Mouse (Mus musculus) neural tube, embryonic 11.5 days (tissue): ENCODE data around the gene Lrfn3. TPM values are rescaled to one million over a fixed set of nuclear protein-coding genes. Genes with fewer than 3 reads are reported as not detected.

ENCODE experiments used
- ATAC-seq: fragments of 200-750 bp; cut with Nextera tagmentation; 2 replicates; pipeline ENCODE4 v1.8.0; 2017; ENCODE audit warnings: moderate number of reproducible peaks, mild to moderate bottlenecking, moderate TSS enrichment, moderate library complexity; ENCODE audit not compliant: insufficient read depth, low FRiP score, low TSS enrichment
- DNase-seq: peaks from one replicate; pipeline ENCODE4 v3.0.0-alpha.2; 2015; ENCODE audit warnings: low spot score
- H3K27ac ChIP-seq: fragments of 300-500 bp; sonication (generic); 2 replicates; pipeline ENCODE4 v1.5.1; 2014; ENCODE audit warnings: low read depth, mild to moderate bottlenecking, low read length
- H3K27me3 ChIP-seq: fragments of 300-500 bp; sonication (generic); 2 replicates; pipeline ENCODE4 v1.6.1; 2014; ENCODE audit warnings: mild to moderate bottlenecking, low read length, mixed read lengths; ENCODE audit not compliant: control insufficient read depth, insufficient read depth
- H3K36me3 ChIP-seq: fragments of 300-500 bp; sonication (generic); 2 replicates; pipeline ENCODE4 v1.6.1; 2014; ENCODE audit warnings: mild to moderate bottlenecking, low read length, moderate library complexity, mixed read lengths; ENCODE audit not compliant: control insufficient read depth, insufficient read depth
- H3K4me1 ChIP-seq: fragments of 300-500 bp; sonication (generic); 2 replicates; pipeline ENCODE4 v1.6.1; 2014; ENCODE audit warnings: low read length, mixed read lengths; ENCODE audit not compliant: control insufficient read depth, insufficient read depth
- H3K4me2 ChIP-seq: fragments of 300-500 bp; sonication (generic); 2 replicates; pipeline ENCODE4 v1.6.1; 2014; ENCODE audit warnings: low read depth, mild to moderate bottlenecking, moderate library complexity
- H3K4me3 ChIP-seq: fragments of 300-500 bp; sonication (generic); 2 replicates; pipeline ENCODE4 v1.5.1; 2014; ENCODE audit warnings: low read depth, low read length
- H3K9ac ChIP-seq: fragments of 300-500 bp; sonication (generic); 2 replicates; pipeline ENCODE4 v1.6.1; 2014; ENCODE audit warnings: mild to moderate bottlenecking, low read length
- H3K9me3 ChIP-seq: fragments of 300-500 bp; sonication (generic); 2 replicates; pipeline ENCODE4 v1.6.1; 2016; ENCODE audit warnings: low read length; ENCODE audit not compliant: control insufficient read depth
- WGBS: fragments of 180-500 bp; shearing (Covaris S2); extraction: QIAGEN DNeasy Blood & Tissue Kit; methylation state at CpG from one replicate; pipeline ENCODE4 v1.1.7; 2014; 5-methylcytosine and 5-hydroxymethylcytosine counted together
- polyA plus RNA-seq: library from polyadenylated mRNA; unstranded; fragments of >200 nt; fragmentation: Nextera tagmentation; extraction: Ambion mirVana; gene quantifications from 2 replicates; pipeline ENCODE4 v1.2.1, GENCODE M21; 2014

Lrfn3 gene
- polyA plus RNA-seq, 1 experiment from 2014 or later: 6.3 TPM

DNA sequence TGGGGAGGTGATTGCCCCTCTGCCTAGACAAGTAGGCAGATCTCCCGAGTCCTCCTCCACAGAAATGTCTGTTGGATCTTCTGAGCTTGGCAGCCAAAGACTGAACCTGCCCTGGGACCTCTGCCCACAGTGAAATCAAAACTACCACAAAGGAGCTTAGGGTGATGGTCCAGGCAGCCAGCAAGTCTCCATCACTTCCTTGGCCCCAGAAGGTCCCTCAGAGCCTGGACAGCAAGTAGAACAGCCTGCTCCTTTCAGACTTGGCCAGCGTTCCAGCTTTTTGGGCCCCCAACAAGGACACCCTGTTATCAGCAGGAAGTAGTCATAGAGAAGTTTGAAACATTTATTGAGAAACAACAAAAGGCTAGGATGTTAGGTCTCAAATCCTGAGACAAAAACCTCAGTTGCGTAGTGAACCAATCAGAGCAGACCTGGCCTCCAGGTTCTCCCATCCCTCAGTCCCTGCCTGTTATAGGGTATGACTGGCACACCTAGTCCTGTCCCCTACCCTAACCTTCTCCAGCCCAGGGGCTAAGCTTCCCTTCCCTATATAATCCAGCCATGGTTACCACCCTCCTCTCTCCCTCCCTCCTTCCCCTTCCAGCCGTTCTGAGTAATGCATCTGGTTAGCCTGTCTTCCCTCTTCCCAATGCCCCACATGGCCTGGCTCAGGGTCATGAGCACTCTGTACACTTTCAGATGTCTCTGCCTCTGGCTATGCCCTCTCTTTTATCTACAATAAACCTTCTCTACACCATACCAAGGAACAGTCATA lies 30.4 kb upstream of the Lrfn3 start:
- H3K9ac ChIP-seq: no peak overlapping the region
- H3K27ac ChIP-seq: no peak overlapping the region
- no peaks in the 10 kb centered on the region for H3K27me3 ChIP-seq
- H3K4me1 ChIP-seq: no peaks in the 10 kb centered on the region
- no peaks in the 10 kb centered on the region; the same call in 1 of the 2 replicates for H3K9me3 ChIP-seq
- H3K4me3 ChIP-seq: no peak overlapping the region
- DNase-seq: no peak
- ATAC-seq: no peak
- H3K4me2 ChIP-seq: no peak overlapping the region
- no peaks in the 10 kb centered on the region for H3K36me3 ChIP-seq
- 76% methylated on average over 4 of the region's 4 CpGs for WGBS

DNA sequence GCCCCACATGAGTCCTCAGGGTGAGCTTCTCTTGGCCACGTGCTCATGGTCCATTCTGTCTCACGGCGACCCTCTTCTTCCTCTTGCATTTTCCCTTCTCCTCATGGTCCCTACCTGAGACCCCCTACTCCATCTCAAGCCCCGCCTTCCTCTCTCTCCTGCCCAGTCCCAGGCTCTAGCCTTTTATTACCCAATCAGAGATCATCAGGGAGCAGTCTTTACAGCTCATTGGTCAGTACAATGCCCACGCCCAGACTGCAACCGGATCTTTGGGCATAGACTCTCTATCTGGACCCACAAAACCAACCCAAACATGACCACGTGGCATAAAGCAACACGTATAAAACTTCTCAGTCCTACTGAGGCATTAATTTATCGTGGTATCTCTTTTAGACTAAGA lies 21.5 kb upstream of the Lrfn3 start:
- H3K4me1 ChIP-seq: no peaks in the 10 kb centered on the region
- WGBS: 86% methylated on average over 9 of the region's 9 CpGs

DNA sequence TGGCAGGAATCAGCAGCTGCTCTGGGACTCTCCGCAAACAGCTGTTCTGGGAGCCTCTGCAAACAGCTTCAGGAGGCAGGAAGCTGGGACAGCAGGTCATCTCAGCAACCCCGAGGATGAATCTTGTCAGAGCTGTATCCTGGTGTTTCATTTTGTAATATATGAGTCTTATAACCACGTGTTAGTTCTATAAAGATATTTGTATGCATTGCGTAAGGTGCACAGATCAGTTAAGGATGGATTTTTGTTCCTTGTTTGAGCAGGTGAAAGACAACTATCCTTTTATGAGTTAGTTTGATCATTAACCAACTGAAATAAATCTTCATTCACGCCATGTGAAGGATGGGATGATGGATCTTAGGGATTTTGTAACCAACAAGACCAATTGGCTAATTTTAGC lies 17.5 kb upstream of the Lrfn3 start:
- DNase-seq: no peak
- Histone ChIP-seq H3K9ac (no peak overlapping the region), H3K27me3 (no peaks in the 10 kb centered on the region), H3K4me1 (no peaks in the 10 kb centered on the region), H3K4me2 (no peak overlapping the region), H3K4me3 (no peak overlapping the region), H3K36me3 (no peaks in the 10 kb centered on the region), H3K9me3 (no peaks in the 10 kb centered on the region), H3K27ac (no peak overlapping the region)
- no peak for ATAC-seq
- WGBS: 65% methylated on average over 5 of the region's 5 CpGs

More for the DNA sequence above, 21.5 kb upstream of the Lrfn3 start:
- Histone ChIP-seq H3K27ac (no peak overlapping the region), H3K9me3 (no peaks in the 10 kb centered on the region), H3K4me3 (no peak overlapping the region), H3K36me3 (no peaks in the 10 kb centered on the region), H3K27me3 (no peaks in the 10 kb centered on the region), H3K9ac (no peak overlapping the region), H3K4me2 (no peak overlapping the region)
- no peak for DNase-seq
- ATAC-seq: no peak

DNA sequence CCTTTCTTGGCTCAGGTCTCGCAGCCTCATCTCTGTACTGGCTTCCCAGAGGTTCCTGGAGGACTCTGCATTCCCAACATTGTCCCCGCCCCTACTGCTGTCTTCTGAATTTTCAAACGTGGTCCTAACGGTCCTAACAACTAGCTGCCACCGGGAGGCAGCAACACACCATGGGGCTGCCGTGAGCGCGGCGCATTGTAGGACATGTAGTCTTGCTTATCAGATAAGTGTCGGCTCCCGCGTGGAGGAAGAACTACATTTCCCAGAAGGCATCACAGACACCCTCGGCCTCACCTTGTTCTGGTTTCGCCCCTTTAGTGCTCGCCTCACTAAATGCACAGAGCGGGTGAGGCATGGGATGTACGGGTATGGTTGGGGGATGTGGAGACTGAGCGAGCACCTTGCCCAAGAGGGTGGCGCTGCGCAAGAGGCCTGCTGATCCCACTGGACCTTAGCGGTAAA lies 11.0 kb upstream of the Lrfn3 start:
- no peaks in the 10 kb centered on the region for H3K9me3 ChIP-seq
- H3K4me2 ChIP-seq: peak overlapping the region; percentile 55
- ATAC-seq: peak; percentile 97
- H3K4me1 ChIP-seq: no peaks in the 10 kb centered on the region
- no peak overlapping the region for H3K27ac ChIP-seq
- peak overlapping the region; percentile 32 for H3K4me3 ChIP-seq
- DNase-seq: peak; percentile 92
- no peaks in the 10 kb centered on the region for H3K36me3 ChIP-seq
- under 1% methylated on average over 21 of the region's 21 CpGs for WGBS
- H3K27me3 ChIP-seq: no peaks in the 10 kb centered on the region
- H3K9ac ChIP-seq: peak overlapping the region; percentile 57

GRCm38 (mm10) chr7:30367466-30367865 lies 4.9 kb upstream of the Lrfn3 start:
- Histone ChIP-seq H3K4me3 (no peak overlapping the region), H3K27ac (no peak overlapping the region), H3K27me3 (no peaks in the 10 kb centered on the region), H3K4me1 (no peaks in the 10 kb centered on the region), H3K9me3 (no peaks in the 10 kb centered on the region), H3K4me2 (no peak overlapping the region), H3K36me3 (no peaks in the 10 kb centered on the region), H3K9ac (no peak overlapping the region)
- no peak for ATAC-seq
- DNase-seq: no peak
- WGBS: 71% methylated on average over 2 of the region's 2 CpGs

DNA sequence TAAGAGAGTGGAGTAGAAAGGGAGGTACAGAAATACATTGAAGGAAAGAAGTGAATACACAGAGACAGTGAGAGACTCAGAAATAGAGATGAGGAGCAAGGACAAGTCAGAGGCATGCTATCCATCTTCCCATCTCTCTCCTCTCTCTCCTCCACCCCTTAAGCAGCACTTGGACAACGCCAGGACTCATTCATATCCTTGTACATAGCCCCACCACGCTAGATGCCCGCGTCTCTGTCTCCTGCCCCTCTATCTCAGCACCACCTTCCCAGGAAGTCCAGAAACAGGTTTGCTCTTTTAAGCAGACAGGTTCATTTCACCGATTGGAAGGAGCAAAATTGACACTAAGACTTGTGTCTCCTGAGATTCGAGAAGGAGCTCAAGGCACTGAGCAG lies 769 bp upstream of the Lrfn3 start:
- Histone ChIP-seq H3K27me3 (no peaks in the 10 kb centered on the region), H3K4me1 (peaks cover 15% of the 10 kb centered on the region; the same call in 1 of the 2 replicates), H3K9me3 (no peaks in the 10 kb centered on the region), H3K4me3 (peak overlapping the region; percentile 81), H3K27ac (no peak overlapping the region), H3K4me2 (peak overlapping the region; percentile 79), H3K36me3 (no peaks in the 10 kb centered on the region; the same call in 1 of the 2 replicates), H3K9ac (peak overlapping the region; percentile 93; the same call in 1 of the 2 replicates)
- ATAC-seq (no peak), DNase-seq (no peak)
- WGBS: 63% methylated on average over 6 of the region's 6 CpGs

- no peak for DNase-seq
- WGBS: 92% methylated on average over 17 of the region's 17 CpGs
- peaks cover 15% of the 10 kb centered on the region; the same call in 1 of the 2 replicates for H3K4me1 ChIP-seq
- no peak overlapping the region for H3K27ac ChIP-seq
- H3K27me3 ChIP-seq: no peaks in the 10 kb centered on the region
- no peak overlapping the region; the same call in 1 of the 2 replicates for H3K4me2 ChIP-seq
- H3K36me3 ChIP-seq: peaks cover 3% of the 10 kb centered on the region; the same call in 1 of the 2 replicates
- no peak overlapping the region for H3K9ac ChIP-seq
- H3K9me3 ChIP-seq: no peaks in the 10 kb centered on the region
- no peak for ATAC-seq
- no peak overlapping the region for H3K4me3 ChIP-seq
Measured at GRCm38 (mm10) chr7:30360028-30360427, 2.5 kb downstream of the Lrfn3 start.

DNA sequence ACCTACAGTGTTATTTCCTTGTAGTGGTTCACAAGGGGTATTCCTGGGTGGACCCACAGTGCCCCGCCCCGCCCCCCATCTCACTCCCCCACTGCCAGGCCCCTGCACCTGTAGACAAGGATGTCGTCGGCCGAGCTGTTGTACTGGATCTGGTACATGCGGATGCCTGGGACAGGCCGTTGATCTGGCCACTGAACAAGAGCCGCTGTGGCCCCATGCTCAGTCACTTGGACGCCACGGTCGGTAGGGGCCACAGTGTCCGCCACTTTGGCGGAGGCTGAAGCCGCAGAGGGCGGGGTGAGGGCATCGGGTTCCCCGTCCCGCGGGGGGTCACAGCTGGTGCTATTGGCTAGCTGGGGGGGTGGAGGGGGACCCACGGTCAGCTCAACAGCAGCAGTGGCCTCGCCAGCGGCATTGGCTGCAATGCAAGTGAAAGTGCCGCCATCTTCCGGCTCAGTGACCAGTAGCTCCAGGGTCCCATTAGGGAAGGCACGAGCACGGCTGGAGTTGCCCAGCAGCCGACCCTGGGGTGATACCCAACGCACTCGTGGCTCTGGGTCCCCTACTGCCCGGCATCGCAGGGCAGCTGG lies 3.2 kb downstream of the Lrfn3 start:
- Histone ChIP-seq H3K9me3 (no peaks in the 10 kb centered on the region), H3K36me3 (peaks cover 3% of the 10 kb centered on the region; the same call in 1 of the 2 replicates), H3K27ac (no peak overlapping the region), H3K27me3 (no peaks in the 10 kb centered on the region), H3K4me1 (peaks cover 15% of the 10 kb centered on the region; the same call in 1 of the 2 replicates), H3K9ac (no peak overlapping the region), H3K4me2 (peak overlapping the region; percentile 5), H3K4me3 (no peak overlapping the region)
- DNase-seq (no peak), ATAC-seq (no peak)
- WGBS: 68% methylated on average over 31 of the region's 31 CpGs
